Mouse (Mus musculus) hindbrain, embryonic 16.5 days (tissue): ENCODE measurements around the gene Gm3646. TPM values are rescaled to one million over a fixed set of nuclear protein-coding genes. Genes with fewer than 3 reads are reported as not detected.

Experiments
- ATAC-seq: fragments of 200-750 bp; cut with Nextera tagmentation; 2 replicates; pipeline ENCODE4 v1.8.0; 2017; ENCODE audit warnings: moderate TSS enrichment, moderate library complexity
- H3K27ac ChIP-seq: fragments of 300-500 bp; sonication (generic); 2 replicates; pipeline ENCODE4 v1.5.1; 2014; ENCODE audit warnings: low read depth, mild to moderate bottlenecking, control low read depth, low read length, moderate library complexity
- H3K27me3 ChIP-seq: fragments of 300-500 bp; sonication (generic); replicated peaks from 2 replicates; pipeline ENCODE4 v1.6.1; 2014; ENCODE audit warnings: low read length; ENCODE audit not compliant: control insufficient read depth, insufficient read depth
- H3K36me3 ChIP-seq: fragments of 300-500 bp; sonication (generic); 2 replicates; pipeline ENCODE4 v1.6.1; 2014; ENCODE audit warnings: mild to moderate bottlenecking, low read length, moderate library complexity, mixed read lengths; ENCODE audit not compliant: control insufficient read depth, insufficient read depth
- H3K4me1 ChIP-seq: fragments of 300-500 bp; sonication (generic); 2 replicates; pipeline ENCODE4 v1.6.1; 2014; ENCODE audit warnings: low read depth, low read length; ENCODE audit not compliant: control insufficient read depth, insufficient read depth
- H3K4me2 ChIP-seq: fragments of 300-500 bp; sonication (generic); 2 replicates; pipeline ENCODE4 v1.6.1; 2014; ENCODE audit warnings: mild to moderate bottlenecking, low read length, control low read depth, moderate library complexity
- H3K4me3 ChIP-seq: fragments of 300-500 bp; sonication (generic); 2 replicates; pipeline ENCODE4 v1.5.1; 2014; ENCODE audit warnings: mild to moderate bottlenecking, low read length, control low read depth, moderate library complexity
- H3K9ac ChIP-seq: fragments of 300-500 bp; sonication (generic); 2 replicates; pipeline ENCODE4 v1.6.1; 2014; ENCODE audit warnings: low read depth, mild to moderate bottlenecking, control low read depth, low read length, moderate library complexity
- H3K9me3 ChIP-seq: fragments of 300-500 bp; sonication (generic); 2 replicates; pipeline ENCODE4 v1.6.1; 2014; ENCODE audit warnings: mild to moderate bottlenecking, low read length, moderate library complexity; ENCODE audit not compliant: control insufficient read depth
- WGBS: fragments of 180-500 bp; shearing (Covaris S2); extraction: QIAGEN DNeasy Blood & Tissue Kit; methylation state at CpG from one replicate; pipeline ENCODE4 v1.1.7; 2014; 5-methylcytosine and 5-hydroxymethylcytosine counted together
- polyA plus RNA-seq: library from polyadenylated mRNA; unstranded; fragments of >200 nt; fragmentation: Nextera tagmentation; extraction: Ambion mirVana; gene quantifications from 2 replicates; pipeline ENCODE4 v1.2.1, GENCODE M21; 2015

Gene Gm3646
- polyA plus RNA-seq, 1 experiment from 2014 or later, result not detected

DNA sequence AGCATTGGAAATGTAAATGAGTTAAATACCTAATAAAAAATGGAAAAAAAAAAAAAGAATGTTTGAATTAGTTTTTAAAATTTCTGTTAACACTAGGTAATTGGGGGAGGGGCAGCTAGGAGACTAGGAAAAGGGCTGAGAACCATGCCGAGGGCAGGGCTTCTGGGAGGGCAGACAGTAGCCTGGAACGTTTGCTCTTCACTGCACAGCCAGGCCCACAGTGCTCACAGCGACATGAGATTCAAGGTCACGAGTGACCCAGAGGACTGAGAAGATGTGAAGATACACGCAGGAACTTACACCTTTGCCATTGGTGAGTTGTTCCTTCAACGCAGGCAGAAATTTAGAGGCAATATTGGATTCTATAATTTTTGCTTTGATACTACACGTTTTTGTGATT is 2.2 kb downstream of the Gm3646 start:
- H3K9me3 ChIP-seq, result no peaks in the 10 kb centered on the region
- no peak overlapping the region for H3K27ac ChIP-seq
- no peaks in the 10 kb centered on the region for H3K36me3 ChIP-seq
- H3K27me3 ChIP-seq, result no peaks in the 10 kb centered on the region
- no peak overlapping the region for H3K4me3 ChIP-seq
- H3K4me1 ChIP-seq, result no peaks in the 10 kb centered on the region; the same call in 1 of the 2 replicates
- H3K9ac ChIP-seq, result no peak overlapping the region
- no peak overlapping the region for H3K4me2 ChIP-seq
- 88% methylated on average over 7 of the region's 7 CpGs for whole genome bisulfite sequencing
- ATAC-seq, result no peak

DNA sequence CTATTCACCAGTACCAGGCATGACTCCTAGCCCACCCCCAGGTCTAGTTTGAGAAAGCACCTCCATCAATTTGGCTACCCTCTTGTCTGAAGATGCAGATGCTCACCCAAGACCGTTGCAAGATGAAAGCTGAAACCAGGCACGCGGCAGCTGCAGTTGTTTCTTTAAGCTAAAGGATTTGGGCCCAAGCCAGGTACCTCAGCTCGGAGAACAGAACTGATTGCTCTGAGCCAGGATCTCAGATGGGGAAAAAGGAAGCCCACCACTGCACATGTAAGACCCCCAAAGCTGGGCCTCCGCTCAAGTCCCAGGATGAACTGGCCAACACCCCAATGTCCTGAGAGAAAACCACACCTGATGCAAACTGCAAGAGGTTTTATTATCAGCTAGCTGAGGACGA is 7.6 kb downstream of the Gm3646 start:
- Histone ChIP-seq H3K27me3 (no peaks in the 10 kb centered on the region), H3K4me3 (no peak overlapping the region), H3K36me3 (no peaks in the 10 kb centered on the region), H3K9me3 (no peaks in the 10 kb centered on the region; the same call in 1 of the 2 replicates), H3K4me2 (no peak overlapping the region), H3K4me1 (no peaks in the 10 kb centered on the region), H3K9ac (no peak overlapping the region), H3K27ac (no peak overlapping the region)
- 83% methylated on average over 6 of the region's 6 CpGs for WGBS
- no peak for ATAC-seq

DNA sequence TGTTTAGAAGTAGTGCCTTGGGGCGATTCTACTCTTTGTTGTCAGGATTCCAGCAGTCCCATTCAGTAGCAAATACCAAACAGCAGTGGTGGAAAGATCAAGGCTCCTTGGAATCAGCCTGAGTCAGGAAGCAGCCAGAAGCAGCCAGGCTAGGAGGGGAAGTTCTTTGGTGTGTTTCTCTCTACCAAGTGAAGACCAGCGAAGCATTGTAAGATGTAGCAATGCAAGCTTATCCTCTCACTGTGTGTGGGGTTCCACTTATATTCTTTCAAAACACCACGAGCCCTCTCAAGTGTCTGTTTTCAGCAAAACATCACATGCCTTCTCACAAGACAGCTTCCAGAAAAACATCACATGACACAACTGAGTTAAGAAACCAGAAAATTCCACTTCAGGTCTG is 8.4 kb downstream of the Gm3646 start:
- Histone ChIP-seq H3K4me2 (no peak overlapping the region), H3K4me1 (no peaks in the 10 kb centered on the region), H3K9ac (no peak overlapping the region), H3K4me3 (no peak overlapping the region), H3K36me3 (no peaks in the 10 kb centered on the region), H3K27me3 (no peaks in the 10 kb centered on the region), H3K27ac (no peak overlapping the region), H3K9me3 (no peaks in the 10 kb centered on the region; the same call in 1 of the 2 replicates)
- ATAC-seq, result no peak
- 84% methylated on average over 3 of the region's 3 CpGs for WGBS

DNA sequence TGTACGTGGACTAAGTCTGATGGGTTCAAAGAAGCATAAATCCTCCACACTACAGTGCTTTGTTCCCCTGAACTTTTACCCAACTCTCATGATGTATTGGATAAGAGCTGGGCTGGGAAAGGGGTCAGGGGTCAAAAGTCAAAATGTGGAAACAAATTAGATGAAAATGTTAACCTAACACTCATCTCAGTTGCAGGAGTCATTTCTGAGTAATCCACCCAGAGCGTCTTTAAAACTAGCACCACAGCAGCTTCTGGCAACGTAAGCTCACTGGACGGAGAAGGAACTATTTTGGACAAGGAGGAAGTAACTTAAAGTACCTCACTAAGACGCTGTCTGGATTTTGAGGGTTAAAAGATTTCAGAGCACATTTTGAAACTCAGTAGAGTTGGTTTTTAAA is 20.5 kb downstream of the Gm3646 start:
- Histone ChIP-seq H3K4me1 (no peaks in the 10 kb centered on the region), H3K27me3 (no peaks in the 10 kb centered on the region), H3K4me3 (no peak overlapping the region), H3K4me2 (no peak overlapping the region), H3K36me3 (no peaks in the 10 kb centered on the region), H3K9me3 (peaks cover 3% of the 10 kb centered on the region; the same call in 1 of the 2 replicates), H3K27ac (no peak overlapping the region), H3K9ac (no peak overlapping the region)
- ATAC-seq, result no peak
- 90% methylated on average over 5 of the region's 5 CpGs for WGBS

DNA sequence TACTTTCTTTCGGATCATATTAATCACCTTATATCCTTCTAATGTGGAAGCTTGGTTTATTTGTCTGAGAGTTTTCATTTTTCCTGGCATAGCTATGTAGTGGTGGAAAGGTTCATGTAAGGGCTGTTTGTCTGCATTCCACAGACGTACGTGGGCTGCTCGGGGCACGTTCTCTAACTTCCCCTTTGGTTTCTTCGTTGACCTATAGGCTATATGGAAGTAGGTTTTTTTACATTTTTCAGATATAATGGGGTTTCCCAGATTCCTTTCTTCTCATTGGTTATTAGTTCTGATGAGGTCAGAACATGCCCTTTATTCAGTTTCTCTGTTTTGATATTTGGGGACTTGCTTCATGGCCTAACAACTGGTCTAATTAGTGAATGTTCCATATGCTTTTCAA is 23.3 kb downstream of the Gm3646 start:
- WGBS, result 93% methylated on average over 6 of the region's 6 CpGs
- Histone ChIP-seq H3K4me3 (no peak overlapping the region), H3K9me3 (no peaks in the 10 kb centered on the region), H3K9ac (no peak overlapping the region), H3K4me1 (no peaks in the 10 kb centered on the region), H3K27ac (no peak overlapping the region), H3K27me3 (no peaks in the 10 kb centered on the region), H3K4me2 (no peak overlapping the region), H3K36me3 (no peaks in the 10 kb centered on the region)
- no peak for ATAC-seq

DNA sequence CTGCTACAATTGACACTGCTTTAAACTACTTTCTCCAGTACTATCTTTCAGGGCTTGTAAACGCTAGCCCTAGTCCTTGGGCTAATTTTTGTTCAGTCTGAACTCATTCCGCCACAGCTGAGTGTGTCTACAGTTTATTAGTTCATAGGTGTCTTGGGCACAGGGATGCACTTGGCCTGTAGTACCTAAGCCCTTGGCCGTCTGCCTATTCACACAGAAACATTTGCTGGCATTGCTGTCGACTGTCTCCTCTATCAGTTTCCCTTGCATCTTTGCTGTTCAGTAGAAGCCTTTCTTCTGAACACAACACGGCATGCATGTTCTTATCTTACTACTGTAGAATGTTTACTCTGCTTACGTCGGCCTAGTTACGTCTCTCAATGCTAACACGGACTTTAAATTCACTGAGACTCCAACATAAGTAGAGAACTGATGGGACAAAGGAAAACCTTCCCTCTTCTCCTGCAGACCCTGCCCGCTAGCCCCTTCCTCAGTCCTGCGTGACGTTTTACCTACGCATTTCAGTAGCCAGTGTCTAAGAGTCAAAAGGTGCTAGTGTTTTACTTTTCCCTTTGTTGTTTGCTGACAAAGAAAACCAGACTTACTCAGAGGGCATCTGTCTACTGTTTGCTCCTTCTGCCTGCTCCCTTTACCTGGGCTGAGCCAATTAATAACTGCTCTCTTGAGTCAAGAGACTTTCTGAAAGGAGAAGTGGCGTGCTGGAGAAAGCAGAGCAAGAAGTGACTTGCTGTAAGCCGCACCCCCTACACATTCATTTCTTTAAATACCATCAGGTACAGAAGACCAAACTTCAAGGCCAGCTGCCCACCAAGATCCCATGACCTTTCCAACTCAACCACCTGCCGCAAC is 25.8 kb downstream of the Gm3646 start:
- WGBS, result 89% methylated on average over 16 of the region's 16 CpGs
- Histone ChIP-seq H3K4me2 (no peak overlapping the region), H3K27me3 (no peaks in the 10 kb centered on the region), H3K4me3 (no peak overlapping the region), H3K9me3 (no peaks in the 10 kb centered on the region), H3K36me3 (no peaks in the 10 kb centered on the region), H3K9ac (no peak overlapping the region), H3K27ac (no peak overlapping the region), H3K4me1 (no peaks in the 10 kb centered on the region)
- no peak for ATAC-seq

DNA sequence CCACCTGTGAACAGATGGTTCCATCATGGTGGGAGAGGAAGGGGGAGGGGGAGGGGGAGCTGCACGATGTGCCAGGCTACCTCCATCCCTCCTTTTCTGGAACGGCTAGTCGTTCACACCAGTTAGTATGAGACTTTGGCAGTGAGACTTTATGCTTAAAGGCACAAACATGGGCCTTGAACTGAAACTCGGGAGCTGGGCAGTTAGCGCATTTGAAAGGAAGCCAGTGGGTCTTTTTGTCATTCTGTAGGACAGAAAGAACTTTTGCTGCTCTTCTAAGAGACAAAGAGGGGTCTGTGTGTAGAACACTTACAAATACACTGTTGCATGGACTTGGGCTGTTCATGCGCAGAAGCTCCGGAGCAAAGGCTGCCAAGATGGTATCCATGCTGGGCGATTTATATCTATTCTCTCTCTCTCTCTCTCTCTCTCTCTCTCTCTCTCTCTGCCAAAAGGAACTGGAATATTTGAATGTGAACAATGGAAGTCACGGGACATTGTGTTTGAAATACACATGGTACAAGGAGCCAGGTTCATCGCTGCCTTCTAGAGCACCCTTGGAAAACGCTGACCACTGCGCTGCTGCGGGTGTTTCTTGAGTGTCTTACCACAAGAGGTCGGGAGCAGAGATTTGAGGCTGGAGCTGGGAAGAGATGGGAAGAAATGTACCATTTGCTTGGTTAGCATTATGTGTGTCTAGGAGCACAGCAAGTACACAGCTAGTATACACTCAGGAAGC is 31.0 kb downstream of the Gm3646 start:
- peaks cover 4% of the 10 kb centered on the region; the same call in 1 of the 2 replicates for H3K4me1 ChIP-seq
- no peak overlapping the region for H3K4me2 ChIP-seq
- no peaks in the 10 kb centered on the region for H3K9me3 ChIP-seq
- peak; percentile 85 for ATAC-seq
- no peak overlapping the region for H3K4me3 ChIP-seq
- no peaks in the 10 kb centered on the region for H3K27me3 ChIP-seq
- peak overlapping the region; percentile 62 for H3K27ac ChIP-seq
- H3K9ac ChIP-seq, result no peak overlapping the region
- 55% methylated on average over 14 of the region's 14 CpGs for WGBS
- no peaks in the 10 kb centered on the region for H3K36me3 ChIP-seq

DNA sequence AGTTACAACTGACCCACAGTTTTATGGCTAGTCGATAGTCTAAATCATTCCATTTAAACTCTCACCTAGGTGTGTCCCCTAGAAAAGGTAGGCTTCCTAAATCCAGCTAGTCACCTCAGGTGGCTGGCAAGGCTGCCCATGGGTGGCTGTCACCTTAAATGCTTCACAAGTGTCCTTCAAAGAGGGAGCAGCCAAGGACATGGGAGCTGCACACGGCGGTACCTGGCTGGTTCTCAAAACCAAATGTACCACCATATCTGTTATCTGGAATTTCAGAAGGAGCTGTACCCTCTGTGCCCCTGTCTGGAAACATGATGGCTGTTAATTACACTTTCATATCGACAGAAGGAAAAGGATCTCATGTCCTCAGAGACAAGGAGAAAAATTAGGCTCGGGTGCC is 31.6 kb downstream of the Gm3646 start:
- Histone ChIP-seq H3K9me3 (no peaks in the 10 kb centered on the region), H3K27me3 (no peaks in the 10 kb centered on the region), H3K36me3 (no peaks in the 10 kb centered on the region), H3K27ac (peak overlapping the region; percentile 62), H3K9ac (no peak overlapping the region), H3K4me3 (no peak overlapping the region), H3K4me1 (peaks cover 4% of the 10 kb centered on the region; the same call in 1 of the 2 replicates), H3K4me2 (no peak overlapping the region)
- WGBS, result 64% methylated on average over 5 of the region's 5 CpGs
- 0 out of 2 replicates have a peak, but pooled peaks have one; percentile 7 for ATAC-seq
